Mouse (Mus musculus): ENCODE data around the gene Rpl36. TPM values are rescaled to one million over a fixed set of nuclear protein-coding genes. Genes with fewer than 3 reads are reported as not detected.
"Not testable (repeated sequence)": the region's sequence is repeated elsewhere in the genome, so short reads cannot be mapped to it uniquely, and the experiment has no call there.

Rpl36 gene
- polyA plus RNA-seq, 1 experiment from 2014 or later = 1,576 TPM

GRCm38 (mm10) chr17:56626754-56627470 lies 13.7 kb downstream of the Rpl36 start, which contains the start of gene Lonp1:
Gene Lonp1 (minus strand): TSS chr17:56626887.
- ATAC-seq = peak; percentile 95
- H3K9ac ChIP-seq (ENCODE audit: low read length) = peak within 1 kb of the TSS; percentile 82
- peaks cover 23% of the 10 kb centered on the region for H3K36me3 ChIP-seq (ENCODE audit: control insufficient read depth, insufficient read depth, low read length)
- H3K27me3 ChIP-seq (replicated peaks; ENCODE audit: control insufficient read depth, insufficient read depth, low read length) = no peaks in the 10 kb centered on the region
- peaks cover 16% of the 10 kb centered on the region for H3K4me1 ChIP-seq (ENCODE audit: control insufficient read depth, insufficient read depth, low read length)
- peak within 1 kb of the TSS; percentile 92 for H3K4me3 ChIP-seq (ENCODE audit: low read depth, low read length)
- DNase-seq (ENCODE audit: low spot score) = peak; percentile 99
- H3K9me3 ChIP-seq (replicated peaks; ENCODE audit: control insufficient read depth, low read length) = no peaks in the 10 kb centered on the region
- H3K4me2 ChIP-seq (ENCODE audit: low read length) = peak within 1 kb of the TSS; percentile 77
- WGBS = 1% methylated on average over 51 of the region's 51 CpGs
- H3K27ac ChIP-seq (ENCODE audit: low read depth, low read length) = no peak within 1 kb of the TSS; the same call in 1 of the 2 replicates

GRCm38 (mm10) chr17:56627530-56628277 lies 14.5 kb downstream of the Rpl36 start, which contains the start of gene Catsperd:
Gene Catsperd (plus strand): TSS chr17:56628143.
- peak within 1 kb of the TSS; percentile 92 for H3K4me3 ChIP-seq (ENCODE audit: low read depth, low read length)
- H3K27me3 ChIP-seq (replicated peaks; ENCODE audit: control insufficient read depth, insufficient read depth, low read length) = no peaks in the 10 kb centered on the region
- ATAC-seq = peak; percentile 38
- peak within 1 kb of the TSS; percentile 45 for H3K9ac ChIP-seq (ENCODE audit: low read length)
- peak; percentile 32 for DNase-seq (ENCODE audit: low spot score)
- peak within 1 kb of the TSS; percentile 77 for H3K4me2 ChIP-seq (ENCODE audit: low read length)
- H3K36me3 ChIP-seq (ENCODE audit: control insufficient read depth, insufficient read depth, low read length) = peaks cover 15% of the 10 kb centered on the region
- H3K27ac ChIP-seq (ENCODE audit: low read depth, low read length) = no peak within 1 kb of the TSS
- peaks cover 16% of the 10 kb centered on the region for H3K4me1 ChIP-seq (ENCODE audit: control insufficient read depth, insufficient read depth, low read length)
- no peaks in the 10 kb centered on the region for H3K9me3 ChIP-seq (replicated peaks; ENCODE audit: control insufficient read depth, low read length)
- 8% methylated on average over 26 of the region's 26 CpGs for WGBS

DNA sequence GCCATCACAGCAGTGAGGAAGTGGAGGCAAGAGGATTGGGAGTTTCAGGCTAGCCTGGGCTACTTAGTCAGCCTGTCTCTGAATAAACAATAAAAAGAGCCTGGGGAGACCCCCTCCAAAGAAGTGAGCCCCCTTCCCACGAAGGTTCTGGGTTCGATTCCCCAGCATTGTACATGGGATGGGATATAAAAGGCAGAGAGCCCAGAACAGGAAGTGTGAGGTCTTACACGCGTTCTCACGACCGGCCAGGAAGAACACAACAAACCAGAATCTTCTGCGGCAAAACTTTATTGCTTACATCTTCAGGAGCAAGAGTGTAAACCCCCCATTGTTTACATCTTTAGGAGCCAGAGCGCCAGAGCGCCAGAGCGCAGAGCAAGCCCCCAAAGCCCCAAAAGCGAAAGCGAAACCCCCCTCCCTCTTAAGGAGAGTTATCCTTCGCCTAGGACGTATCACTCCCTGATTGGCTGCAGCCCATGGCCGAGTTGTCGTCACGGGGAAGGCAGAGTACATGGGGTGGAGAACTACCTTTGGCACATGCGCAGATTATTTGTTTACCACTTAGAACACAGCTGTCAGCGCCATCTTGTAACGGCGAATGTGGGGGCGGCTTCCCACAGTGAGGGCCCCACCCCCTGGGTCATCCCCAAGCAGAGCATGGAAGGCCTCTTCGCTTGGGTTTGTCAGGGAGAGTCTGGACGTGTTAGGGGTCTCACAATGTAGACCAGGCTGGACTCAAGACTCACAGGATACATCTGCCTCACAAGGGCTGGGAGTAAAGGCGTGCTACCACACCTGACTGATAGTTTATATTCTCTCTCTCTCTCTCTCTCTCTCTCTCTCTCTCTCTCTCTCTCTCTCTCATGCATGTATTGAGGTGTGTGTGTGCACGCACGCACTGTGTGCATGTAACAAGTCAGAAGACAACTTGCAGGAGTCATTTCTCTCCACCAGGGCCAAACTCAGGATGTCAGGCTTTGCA lies 16.9 kb downstream of the Rpl36 start:
- H3K9me3 ChIP-seq (replicated peaks; ENCODE audit: control insufficient read depth, low read length); H3K36me3 ChIP-seq (ENCODE audit: control insufficient read depth, insufficient read depth, low read length); H3K27ac ChIP-seq (ENCODE audit: low read depth, low read length); H3K9ac ChIP-seq (ENCODE audit: low read length); H3K27me3 ChIP-seq (replicated peaks; ENCODE audit: control insufficient read depth, insufficient read depth, low read length); ATAC-seq; H3K4me3 ChIP-seq (ENCODE audit: low read depth, low read length); DNase-seq (ENCODE audit: low spot score); H3K4me2 ChIP-seq (ENCODE audit: low read length): not testable (repeated sequence)
- peaks cover 16% of the 10 kb centered on the region for H3K4me1 ChIP-seq (ENCODE audit: control insufficient read depth, insufficient read depth, low read length)
- WGBS = 92% methylated on average over 26 of the region's 27 CpGs

DNA sequence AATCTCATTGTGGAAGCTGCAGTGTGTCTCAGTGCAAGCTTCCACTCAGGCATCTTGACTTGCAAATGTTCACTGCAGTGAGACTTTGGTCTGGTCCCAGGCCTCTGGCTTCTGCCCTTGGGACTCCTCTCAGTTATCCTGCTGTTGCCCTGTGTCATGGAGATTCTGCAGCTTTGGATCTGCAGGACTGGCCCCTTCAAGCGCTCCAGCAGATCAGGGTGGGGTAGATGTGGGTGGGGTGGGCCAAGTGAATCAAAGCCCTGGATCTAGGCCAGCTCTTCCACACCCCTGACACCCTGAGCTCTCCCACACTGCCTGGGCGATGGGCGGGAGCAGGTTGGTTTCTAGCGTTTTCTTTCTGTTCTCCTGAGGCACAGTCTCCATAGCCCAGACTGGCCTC lies 18.6 kb downstream of the Rpl36 start:
- Histone ChIP-seq H3K9me3 (replicated peaks; ENCODE audit: control insufficient read depth, low read length) (no peaks in the 10 kb centered on the region), H3K9ac (ENCODE audit: low read length) (no peak overlapping the region), H3K36me3 (ENCODE audit: control insufficient read depth, insufficient read depth, low read length) (no peaks in the 10 kb centered on the region), H3K27ac (ENCODE audit: low read depth, low read length) (no peak overlapping the region), H3K4me2 (ENCODE audit: low read length) (no peak overlapping the region), H3K27me3 (replicated peaks; ENCODE audit: control insufficient read depth, insufficient read depth, low read length) (no peaks in the 10 kb centered on the region), H3K4me3 (ENCODE audit: low read depth, low read length) (no peak overlapping the region), H3K4me1 (ENCODE audit: control insufficient read depth, insufficient read depth, low read length) (peaks cover 6% of the 10 kb centered on the region; the same call in 1 of the 2 replicates)
- 63% methylated on average over 4 of the region's 4 CpGs for WGBS
- DNase-seq (ENCODE audit: low spot score) (no peak), ATAC-seq (no peak)

DNA sequence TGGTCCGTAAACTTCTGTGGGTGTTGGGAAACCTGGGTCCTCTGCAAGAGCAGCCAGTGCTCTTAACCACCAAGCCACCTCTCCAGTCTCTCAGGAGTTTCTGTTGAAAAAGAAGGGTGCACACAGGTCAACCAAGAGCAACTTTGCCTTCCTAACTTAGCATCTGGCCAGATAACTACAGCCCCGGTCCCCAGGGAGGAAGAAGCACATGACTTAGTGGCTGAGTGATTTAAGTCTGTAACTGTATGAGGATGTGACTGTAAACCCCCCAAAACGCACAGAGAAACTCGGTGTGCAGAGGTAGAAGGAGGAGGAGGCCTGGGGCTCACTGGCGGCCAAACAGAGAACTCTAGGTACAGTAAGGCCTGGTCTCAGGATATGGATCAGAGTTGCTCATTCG lies 20.8 kb downstream of the Rpl36 start:
- Histone ChIP-seq H3K9me3 (replicated peaks; ENCODE audit: control insufficient read depth, low read length) (no peaks in the 10 kb centered on the region), H3K4me1 (ENCODE audit: control insufficient read depth, insufficient read depth, low read length) (no peaks in the 10 kb centered on the region), H3K27me3 (replicated peaks; ENCODE audit: control insufficient read depth, insufficient read depth, low read length) (no peaks in the 10 kb centered on the region), H3K4me3 (ENCODE audit: low read depth, low read length) (no peak overlapping the region), H3K27ac (ENCODE audit: low read depth, low read length) (no peak overlapping the region), H3K9ac (ENCODE audit: low read length) (no peak overlapping the region), H3K4me2 (ENCODE audit: low read length) (no peak overlapping the region), H3K36me3 (ENCODE audit: control insufficient read depth, insufficient read depth, low read length) (no peaks in the 10 kb centered on the region)
- WGBS = 89% methylated on average over 6 of the region's 6 CpGs
- no peak for ATAC-seq
- DNase-seq (ENCODE audit: low spot score) = no peak

DNA sequence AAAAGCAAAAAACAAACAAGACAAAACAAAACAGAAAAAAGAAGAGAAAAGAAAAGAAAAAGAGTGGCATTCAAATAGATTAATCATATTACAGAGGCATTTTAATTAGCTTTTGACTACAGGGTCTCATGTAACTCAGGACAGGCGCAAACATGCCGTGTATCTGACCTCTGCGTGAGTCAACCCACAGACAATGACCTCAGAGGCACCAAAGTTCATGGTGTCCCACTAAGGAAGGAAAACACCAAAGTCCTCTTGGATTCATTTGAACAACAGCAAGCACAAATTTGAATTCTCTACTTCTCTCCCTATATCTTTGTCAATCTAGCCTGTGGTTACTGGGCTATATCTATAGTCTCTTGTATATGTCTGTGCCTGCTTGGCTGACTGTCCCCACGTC lies 30.0 kb downstream of the Rpl36 start:
- Histone ChIP-seq H3K27ac (ENCODE audit: low read depth, low read length) (no peak overlapping the region), H3K4me1 (ENCODE audit: control insufficient read depth, insufficient read depth, low read length) (no peaks in the 10 kb centered on the region), H3K27me3 (replicated peaks; ENCODE audit: control insufficient read depth, insufficient read depth, low read length) (no peaks in the 10 kb centered on the region), H3K4me2 (ENCODE audit: low read length) (no peak overlapping the region), H3K9ac (ENCODE audit: low read length) (no peak overlapping the region), H3K9me3 (replicated peaks; ENCODE audit: control insufficient read depth, low read length) (no peaks in the 10 kb centered on the region), H3K36me3 (ENCODE audit: control insufficient read depth, insufficient read depth, low read length) (no peaks in the 10 kb centered on the region), H3K4me3 (ENCODE audit: low read depth, low read length) (no peak overlapping the region)
- 87% methylated on average over 4 of the region's 4 CpGs for WGBS
- ATAC-seq = no peak
- DNase-seq (ENCODE audit: low spot score) = no peak

DNA sequence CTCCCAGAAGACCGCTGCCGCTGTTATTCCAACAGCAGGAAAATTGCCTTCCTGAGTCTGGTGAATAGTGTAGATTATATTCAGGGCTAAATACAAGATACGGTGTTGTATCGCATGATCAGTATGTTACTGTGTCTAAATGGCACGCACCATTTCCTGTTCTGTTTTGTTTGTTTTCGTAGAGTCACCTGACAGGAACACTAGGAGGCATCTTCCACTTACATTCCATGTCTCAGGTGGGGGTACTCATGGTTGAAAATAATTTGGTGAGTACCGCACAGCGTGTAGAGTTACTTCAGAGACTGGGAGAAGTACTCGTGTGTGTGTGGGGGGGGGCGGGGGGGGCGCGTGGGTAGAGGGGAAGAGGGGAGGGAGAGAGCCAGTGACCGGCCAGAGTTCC lies 34.3 kb downstream of the Rpl36 start:
- H3K9ac ChIP-seq (ENCODE audit: low read length) = no peak overlapping the region
- H3K4me3 ChIP-seq (ENCODE audit: low read depth, low read length) = no peak overlapping the region
- ATAC-seq = no peak
- no peaks in the 10 kb centered on the region for H3K4me1 ChIP-seq (ENCODE audit: control insufficient read depth, insufficient read depth, low read length)
- no peaks in the 10 kb centered on the region for H3K27me3 ChIP-seq (replicated peaks; ENCODE audit: control insufficient read depth, insufficient read depth, low read length)
- H3K9me3 ChIP-seq (replicated peaks; ENCODE audit: control insufficient read depth, low read length) = no peaks in the 10 kb centered on the region
- 76% methylated on average over 13 of the region's 13 CpGs for WGBS
- no peaks in the 10 kb centered on the region for H3K36me3 ChIP-seq (ENCODE audit: control insufficient read depth, insufficient read depth, low read length)
- no peak for DNase-seq (ENCODE audit: low spot score)
- no peak overlapping the region for H3K4me2 ChIP-seq (ENCODE audit: low read length)
- no peak overlapping the region for H3K27ac ChIP-seq (ENCODE audit: low read depth, low read length)

DNA sequence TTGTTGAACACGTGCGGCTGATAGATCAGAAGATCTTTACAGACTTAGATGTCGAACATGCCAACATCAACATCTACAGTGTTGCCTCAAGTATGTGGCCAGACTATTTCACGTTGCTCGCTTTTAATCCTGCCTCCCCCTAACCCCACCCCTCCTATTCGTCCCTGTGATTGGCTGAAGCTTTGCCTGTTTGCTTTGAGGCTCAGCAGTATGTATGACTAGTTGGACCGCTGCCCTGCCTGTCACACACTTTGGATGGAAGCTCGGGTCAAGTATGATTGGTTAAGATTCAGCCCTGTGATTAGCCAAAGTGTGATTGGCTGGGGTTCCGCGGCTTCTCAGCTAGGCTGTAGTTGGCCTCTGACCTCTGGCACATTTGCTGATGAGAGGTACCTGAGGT lies 38.6 kb downstream of the Rpl36 start:
- H3K27me3 ChIP-seq (replicated peaks; ENCODE audit: control insufficient read depth, insufficient read depth, low read length) = no peaks in the 10 kb centered on the region
- H3K9ac ChIP-seq (ENCODE audit: low read length) = no peak overlapping the region
- no peak overlapping the region for H3K27ac ChIP-seq (ENCODE audit: low read depth, low read length)
- no peaks in the 10 kb centered on the region for H3K36me3 ChIP-seq (ENCODE audit: control insufficient read depth, insufficient read depth, low read length)
- DNase-seq (ENCODE audit: low spot score) (no peak), ATAC-seq (no peak)
- no peak overlapping the region for H3K4me3 ChIP-seq (ENCODE audit: low read depth, low read length)
- no peaks in the 10 kb centered on the region for H3K4me1 ChIP-seq (ENCODE audit: control insufficient read depth, insufficient read depth, low read length)
- no peaks in the 10 kb centered on the region for H3K9me3 ChIP-seq (replicated peaks; ENCODE audit: control insufficient read depth, low read length)
- H3K4me2 ChIP-seq (ENCODE audit: low read length) = no peak overlapping the region
- 37% methylated on average over 10 of the region's 10 CpGs for WGBS
